Mouse (Mus musculus): ENCODE measurements around the gene Xrcc4. TPM values are rescaled to one million over a fixed set of nuclear protein-coding genes. Genes with fewer than 3 reads are reported as not detected.

The Xrcc4 gene
- 2.7 and 3.0 TPM in 2 replicates for polyA plus RNA-seq (2012; rRNA removed)

DNA sequence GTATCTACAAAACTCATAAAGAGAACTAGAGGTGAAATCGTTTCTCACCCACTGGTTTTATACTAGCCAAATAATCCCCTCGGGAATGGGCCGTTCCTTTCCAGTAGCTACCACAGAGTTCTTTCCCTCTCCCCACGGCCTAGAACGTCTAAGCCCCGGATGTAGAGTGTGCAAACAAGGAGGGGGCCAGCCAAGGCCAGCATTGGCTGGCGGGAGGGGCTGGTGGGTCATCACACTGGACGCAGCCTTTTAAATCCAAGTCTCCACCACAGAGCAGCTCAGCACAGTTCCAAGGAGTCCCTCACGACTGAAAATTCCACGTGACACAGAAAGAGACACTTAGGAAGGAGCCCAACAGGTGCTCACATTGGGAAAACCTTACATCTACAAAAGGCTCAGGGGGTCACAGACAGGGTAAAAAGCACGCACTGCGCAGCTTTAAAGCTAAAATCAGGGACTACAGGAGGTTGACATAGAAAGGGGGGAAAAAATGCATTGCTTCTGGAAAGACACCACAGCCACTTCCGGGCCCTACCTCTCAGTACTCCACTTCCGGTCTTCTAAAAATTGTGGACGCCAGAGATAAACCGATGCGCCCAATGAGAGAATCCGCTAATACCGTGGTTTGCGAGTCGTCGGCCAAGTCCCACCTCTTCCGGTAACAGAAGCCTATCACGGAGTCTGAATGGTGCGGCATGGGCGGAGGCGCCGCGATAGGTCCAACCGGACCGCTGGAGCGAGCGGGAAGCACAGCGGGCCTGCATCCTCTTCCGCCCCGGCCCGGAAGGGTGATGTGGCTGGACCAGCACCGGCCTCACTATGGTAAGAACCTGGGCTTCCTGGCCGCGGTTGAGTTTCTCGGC is at the start of gene Xrcc4, which contains the start of gene Tmem167:
TSS of gene Xrcc4 (minus strand) at position 647 of the 863 bp plus-strand sequence.
TSS of gene Tmem167 (plus strand) at position 162 of the 863 bp plus-strand sequence.

DNA sequence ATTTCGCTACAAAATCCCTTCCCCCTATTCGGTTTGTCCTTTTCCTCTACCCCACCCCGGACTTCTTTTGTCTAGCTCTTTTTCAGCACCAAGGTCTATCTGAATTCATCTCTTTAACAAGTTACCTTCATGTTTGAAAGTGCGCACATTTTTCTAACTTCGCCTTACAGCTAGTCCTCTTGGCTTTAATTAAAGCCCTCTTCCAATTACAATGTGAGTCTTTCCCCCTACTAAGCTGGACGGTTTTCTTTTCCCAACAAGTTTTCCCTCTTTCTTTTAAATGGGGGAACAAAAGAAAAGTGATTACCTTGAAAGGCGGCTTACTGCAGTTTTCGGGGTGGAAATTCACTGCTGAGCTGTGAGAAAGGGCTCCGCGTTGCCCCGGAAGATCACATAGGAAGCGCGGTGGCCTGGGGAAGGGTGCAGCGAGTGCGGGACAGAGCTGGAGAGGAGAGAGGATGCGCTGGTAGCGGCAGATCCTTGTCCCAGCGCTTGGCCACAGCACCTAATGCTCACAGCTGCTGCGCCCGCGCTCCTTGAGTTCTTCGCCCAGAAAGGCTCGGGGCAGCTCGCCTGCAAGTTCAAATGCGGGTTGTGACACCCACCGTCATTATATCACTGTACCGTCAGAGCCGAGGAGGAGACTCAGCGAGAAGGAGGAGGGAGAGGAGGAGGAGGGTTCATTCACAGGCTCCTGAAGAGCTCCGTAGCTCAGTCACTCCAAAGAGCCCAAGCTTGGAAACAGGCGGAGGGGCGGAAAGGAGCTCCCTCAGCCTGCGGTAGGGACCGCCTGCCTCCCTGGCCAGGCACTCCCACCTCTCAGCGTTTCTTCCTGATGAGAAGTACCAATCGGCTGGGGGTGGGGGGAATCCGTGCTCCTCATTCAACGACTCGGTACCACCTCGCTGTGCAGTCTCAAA is 347.4 kb downstream of the Xrcc4 start, which contains the start of gene Vcan:
TSS of gene Vcan (minus strand) at position 744 of the 920 bp plus-strand sequence.

Other genes with a start within 250 kb of the Xrcc4 start
- 6.0 and 6.8 TPM in 2 replicates for gene Tmem167, start 485 bp downstream of the Xrcc4 start, polyA plus RNA-seq (2012; rRNA removed)

Measured in liver, embryonic 14 days (tissue).